Mouse (Mus musculus) urinary bladder, postnatal 0 days (tissue): Measurements from ENCODE around the gene Guk1. TPM values are rescaled to one million over a fixed set of nuclear protein-coding genes. Genes with fewer than 3 reads are reported as not detected.

Experiments used
- polyA plus RNA-seq: library from polyadenylated mRNA; unstranded; fragments of >200 nt; fragmentation: Nextera tagmentation; extraction: Ambion mirVana; gene quantifications from 2 replicates; pipeline ENCODE4 v1.2.1, GENCODE M21; 2015

Gene Guk1
- polyA plus RNA-seq = 113 and 118 TPM in 2 replicates

GRCm38 (mm10) chr11:59192059-59192386, at the start of gene Guk1:
TSS of gene Guk1 (minus strand) at chr11:59192212.

GRCm38 (mm10) chr11:59228122-59228953, 36.3 kb upstream of the Guk1 start, which contains the start of gene Arf1:
TSS of gene Arf1 (minus strand) at chr11:59228270.

GRCm38 (mm10) chr11:59208153-59208831, 16.3 kb upstream of the Guk1 start, which contains the start of gene 2310033P09Rik:
TSS of gene 2310033P09Rik (plus strand) at chr11:59208321.

GRCm38 (mm10) chr11:59202081-59202995, 10.3 kb upstream of the Guk1 start, which contains the start of gene Mrpl55:
TSS of gene Mrpl55 (plus strand) at chr11:59202486.

GRCm38 (mm10) chr11:59182864-59183331, 9.1 kb downstream of the Guk1 start, which contains the start of gene Gjc2:
TSS of gene Gjc2 (minus strand) at chr11:59183213.

GRCm38 (mm10) chr11:59163255-59164236, 28.5 kb downstream of the Guk1 start, which contains the start of gene Iba57:
TSS of gene Iba57 (minus strand) at chr11:59163739.

GRCm38 (mm10) chr11:59135904-59136452, 56.0 kb downstream of the Guk1 start, which contains the start of gene Obscn:
TSS of gene Obscn (minus strand) at chr11:59136402.

Other genes with a start within 250 kb of the Guk1 start
- 2.0 and 2.6 TPM in 2 replicates for gene Hist3h2ba, start 243.3 kb downstream of the Guk1 start, polyA plus RNA-seq
- gene Hist3h2a, start 237.5 kb downstream of the Guk1 start, polyA plus RNA-seq = 13.9 and 14.8 TPM in 2 replicates
- gene Trim17, start 237.5 kb downstream of the Guk1 start, polyA plus RNA-seq = 0.18 TPM in 1 of 2 replicates, not detected in the other
- gene Trim11, start 214.1 kb downstream of the Guk1 start, polyA plus RNA-seq = 12.4 and 13.0 TPM in 2 replicates
- 0.26 and 0.33 TPM in 2 replicates for gene Obscn, start 55.8 kb downstream of the Guk1 start, polyA plus RNA-seq
- gene Iba57, start 28.5 kb downstream of the Guk1 start, polyA plus RNA-seq = 3.2 and 3.8 TPM in 2 replicates
- 3.4 and 3.7 TPM in 2 replicates for gene Gjc2, start 9.0 kb downstream of the Guk1 start, polyA plus RNA-seq
- 79.7 and 89.8 TPM in 2 replicates for gene Mrpl55, start 10.3 kb upstream of the Guk1 start, polyA plus RNA-seq
- gene 2310033P09Rik, start 16.1 kb upstream of the Guk1 start, polyA plus RNA-seq = 16.2 and 16.7 TPM in 2 replicates
- 555 and 614 TPM in 2 replicates for gene Arf1, start 36.1 kb upstream of the Guk1 start, polyA plus RNA-seq
- 0.05 TPM in 1 of 2 replicates, not detected in the other for gene Wnt3a, start 98.5 kb upstream of the Guk1 start, polyA plus RNA-seq
- gene Wnt9a, start 114.7 kb upstream of the Guk1 start, polyA plus RNA-seq = 9.9 and 11.7 TPM in 2 replicates
- gene Prss38, start 183.4 kb upstream of the Guk1 start, polyA plus RNA-seq = 0.10 TPM in 1 of 2 replicates, not detected in the other